Mouse (Mus musculus) cortical plate, adult 2 months (tissue): ENCODE data around the gene Gipc3. TPM values are rescaled to one million over a fixed set of nuclear protein-coding genes. Genes with fewer than 3 reads are reported as not detected.
A peak's percentile ranks its signal among the peaks of the same experiment; 100 is the strongest.

Source experiments
- H3K27ac ChIP-seq: fragments of 200-500 bp; 2 replicates; pipeline ENCODE4 v1.5.1; 2012; ENCODE audit warnings: low read length, control low read depth, inconsistent platforms; ENCODE audit not compliant: insufficient read depth
- H3K4me1 ChIP-seq: fragments of 200-500 bp; 2 replicates; pipeline ENCODE4 v1.6.1; 2011; ENCODE audit warnings: low read length; ENCODE audit not compliant: control insufficient read depth, insufficient read depth
- H3K4me3 ChIP-seq: fragments of 200-500 bp; 2 replicates; pipeline ENCODE4 v1.5.1; 2011; ENCODE audit warnings: mild to moderate bottlenecking, low read length, control low read depth; ENCODE audit not compliant: insufficient read depth
- CTCF ChIP-seq: fragments of 200-500 bp; IDR thresholded peaks from 2 replicates; pipeline ENCODE4 v1.5.1; 2011; ENCODE audit warnings: mild to moderate bottlenecking, control low read depth, low read length; ENCODE audit not compliant: insufficient read depth; ENCODE audit errors: extremely low read depth
- POLR2A ChIP-seq: fragments of 200-500 bp; IDR thresholded peaks from 2 replicates; pipeline ENCODE4 v1.6.1; 2011; ENCODE audit warnings: mild to moderate bottlenecking, low read length, control low read depth; ENCODE audit not compliant: insufficient read depth; ENCODE audit errors: extremely low read depth
- polyA plus RNA-seq: library from polyadenylated mRNA; depleted of rRNA; stranded (reverse); fragments of >200 nt; gene quantifications from 2 replicates; pipeline ENCODE4 v1.2.3, GENCODE M21; 2012

Gipc3 gene
- polyA plus RNA-seq, 1 experiment = 1.2 TPM

- H3K27ac ChIP-seq = no peak overlapping the region
- peaks cover 4% of the 10 kb centered on the region for H3K4me1 ChIP-seq
- peak overlapping the region; percentile 71 for H3K4me3 ChIP-seq
- TF ChIP-seq CTCF (no peak), POLR2A (no peak)
Observed at GRCm38 (mm10) chr10:81384605-81384982, 41.5 kb upstream of the Gipc3 start.

GRCm38 (mm10) chr10:81383802-81384604, 40.9 kb upstream of the Gipc3 start, which contains the start of the genes Dohh and Gm48551:
Dohh (plus strand) TSS chr10:81384428.
Gm48551 (plus strand) TSS chr10:81384466.
- Histone ChIP-seq H3K4me3 (peak within 1 kb of the TSS; percentile 71), H3K27ac (no peak within 1 kb of the TSS), H3K4me1 (peaks cover 4% of the 10 kb centered on the region)
- TF ChIP-seq POLR2A (peak; percentile 91), CTCF (no peak)

GRCm38 (mm10) chr10:81382039-81382438, 39.0 kb upstream of the Gipc3 start:
- no peak for TF ChIP-seq CTCF
- no peak for TF ChIP-seq POLR2A
- Histone ChIP-seq H3K4me3 (no peak overlapping the region), H3K4me1 (peaks cover 8% of the 10 kb centered on the region), H3K27ac (no peak overlapping the region)

GRCm38 (mm10) chr10:81379809-81380378, 36.8 kb upstream of the Gipc3 start:
- H3K4me1 ChIP-seq = peaks cover 7% of the 10 kb centered on the region; the same call in 1 of the 2 replicates
- TF ChIP-seq POLR2A (no peak), CTCF (no peak)
- H3K4me3 ChIP-seq = no peak overlapping the region
- H3K27ac ChIP-seq = no peak overlapping the region

- peak overlapping the region; percentile 32; the same call in 1 of the 2 replicates for H3K4me3 ChIP-seq
- H3K4me1 ChIP-seq = peaks cover 7% of the 10 kb centered on the region; the same call in 1 of the 2 replicates
- no peak overlapping the region for H3K27ac ChIP-seq
- TF ChIP-seq CTCF (no peak), POLR2A (no peak)
Observed at GRCm38 (mm10) chr10:81379183-81379553, 36.1 kb upstream of the Gipc3 start.

- no peak overlapping the region for H3K27ac ChIP-seq
- TF ChIP-seq POLR2A (0 out of 2 replicates have a peak, but pooled peaks have one; percentile 15), CTCF (no peak)
Observed at GRCm38 (mm10) chr10:81378553-81379182, 35.6 kb upstream of the Gipc3 start.

GRCm38 (mm10) chr10:81377793-81378552, 34.9 kb upstream of the Gipc3 start, which contains the start of gene Fzr1:
Fzr1 (minus strand) TSS chr10:81378516.
- Histone ChIP-seq H3K4me3 (peak within 1 kb of the TSS; percentile 89), H3K27ac (no peak within 1 kb of the TSS), H3K4me1 (peaks cover 7% of the 10 kb centered on the region; the same call in 1 of the 2 replicates)
- TF ChIP-seq POLR2A = peak; percentile 56; the same call in 1 of the 2 replicates
- TF ChIP-seq CTCF = no peak

More at GRCm38 (mm10) chr10:81378553-81379182, 35.6 kb upstream of the Gipc3 start:
- peak overlapping the region; percentile 89 for H3K4me3 ChIP-seq
- peaks cover 7% of the 10 kb centered on the region; the same call in 1 of the 2 replicates for H3K4me1 ChIP-seq

- TF ChIP-seq CTCF (no peak), POLR2A (no peak)
- H3K27ac ChIP-seq = no peak overlapping the region
- H3K4me1 ChIP-seq = peaks cover 7% of the 10 kb centered on the region; the same call in 1 of the 2 replicates
- H3K4me3 ChIP-seq = peak overlapping the region; percentile 89
Observed at GRCm38 (mm10) chr10:81377362-81377664, 34.2 kb upstream of the Gipc3 start.

- TF ChIP-seq CTCF = no peak
- no peak for TF ChIP-seq POLR2A
- H3K27ac ChIP-seq = no peak overlapping the region
- peaks cover 7% of the 10 kb centered on the region; the same call in 1 of the 2 replicates for H3K4me1 ChIP-seq
- H3K4me3 ChIP-seq = peak overlapping the region; percentile 89
Observed at GRCm38 (mm10) chr10:81376561-81377361, 33.7 kb upstream of the Gipc3 start.
